Mouse (Mus musculus): ENCODE data around the gene Slc24a1.

GRCm38 (mm10) chr9:64960117-64960977, 8.9 kb upstream of the Slc24a1 start, which contains the start of gene Ints14:
- TF ChIP-seq CTCF (conservative IDR thresholded peaks at IDR 0.05; ENCODE audit: insufficient read depth, insufficient read length, low read depth, low read length), result peak; percentile 76
- TF ChIP-seq POLR2A (IDR thresholded peaks at IDR 0.05; ENCODE audit: low read depth, low read length), result peak; percentile 88
